Mouse (Mus musculus) embryo, embryonic 11.5 days (tissue): ENCODE data around the gene Brd1.
A peak's percentile ranks its signal among the peaks of the same experiment; 100 is the strongest.
"Not testable (repeated sequence)": the region's sequence is repeated elsewhere in the genome, so short reads cannot be mapped to it uniquely, and the experiment has no call there.

Experiments used
- DNase-seq: peaks from one replicate; pipeline ENCODE4 v3.0.0-alpha.2; 2012; ENCODE audit warnings: low read depth, low spot score

Brd1 gene

DNA sequence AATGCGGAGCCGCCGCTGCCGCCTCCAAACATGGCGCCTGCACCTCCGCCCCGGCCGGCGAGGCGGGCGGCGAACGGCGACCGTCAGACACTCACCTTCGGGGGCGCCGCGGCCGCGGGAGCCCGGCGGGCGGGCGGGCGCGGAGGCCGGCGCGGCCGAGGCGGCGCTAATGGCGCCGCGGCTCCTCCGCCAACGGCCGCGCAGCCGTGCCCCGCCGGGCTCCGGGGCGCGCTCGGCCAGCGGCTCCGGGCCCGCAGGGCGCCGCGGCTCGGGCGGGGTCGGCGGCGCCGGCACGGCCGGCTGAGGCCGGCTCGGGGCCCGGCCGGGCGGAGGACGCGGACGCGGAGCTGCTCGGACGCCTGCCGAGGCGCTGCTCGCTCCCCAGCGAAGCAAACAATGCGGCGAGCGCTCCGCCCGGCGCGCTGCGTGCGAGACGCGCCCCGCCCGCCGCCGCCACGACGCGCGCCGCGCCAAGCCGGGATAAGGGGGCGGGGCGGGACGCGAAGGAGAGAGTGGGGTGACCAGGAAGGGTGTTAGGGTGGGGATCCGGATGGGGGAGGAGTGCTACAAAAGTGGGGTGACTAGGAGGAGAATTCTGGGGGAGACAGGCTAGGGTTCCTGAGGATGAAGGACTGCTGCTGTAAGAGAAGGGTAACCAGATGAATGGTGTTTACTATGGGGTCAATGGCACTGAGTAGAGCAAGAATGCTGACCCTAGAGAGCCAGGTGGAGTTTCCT, at the start of gene Brd1:
Gene Brd1 (minus strand): TSS at position 400 of the 738 bp plus-strand sequence.
- peak; percentile 64 for DNase-seq

DNA sequence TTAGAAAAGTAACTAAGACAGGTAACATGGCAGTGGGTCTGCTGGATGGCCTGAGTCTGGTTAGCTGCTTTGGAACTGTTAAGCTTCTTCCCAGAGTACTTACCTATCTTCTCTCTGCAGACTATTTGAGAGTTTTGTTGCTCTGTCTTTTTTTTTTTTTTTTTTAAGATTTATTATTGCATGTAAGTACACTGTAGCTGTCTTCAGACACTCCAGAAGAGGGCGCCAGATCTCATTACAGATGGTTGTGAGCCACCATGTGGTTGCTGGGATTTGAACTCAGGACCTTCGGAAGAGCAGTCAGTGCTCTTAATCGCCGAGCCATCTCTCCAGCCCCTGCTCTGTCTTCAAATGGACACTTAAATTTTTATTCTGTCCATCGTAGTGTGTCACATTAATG, 40.6 kb upstream of the Brd1 start:
- not testable (repeated sequence) for DNase-seq

DNA sequence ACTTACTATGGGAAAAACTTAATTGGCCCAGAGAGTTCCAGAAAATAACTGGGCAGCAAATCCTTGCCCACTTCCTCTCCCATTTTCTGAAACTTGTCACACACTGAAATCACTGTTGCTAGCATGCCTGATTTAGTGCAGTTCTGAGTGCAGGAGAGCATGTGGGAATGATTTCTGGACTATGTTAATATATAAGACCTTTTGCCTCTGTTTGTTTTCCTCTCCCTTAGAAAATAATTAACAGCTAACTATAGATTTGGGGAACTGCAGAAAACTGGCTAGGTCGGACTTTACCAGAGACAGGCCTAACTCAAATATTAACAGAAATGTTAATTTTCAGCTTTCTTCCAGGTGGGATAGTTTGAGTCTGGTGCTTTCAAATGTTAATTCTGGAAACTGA, 34.5 kb upstream of the Brd1 start:
- DNase-seq = no peak

DNA sequence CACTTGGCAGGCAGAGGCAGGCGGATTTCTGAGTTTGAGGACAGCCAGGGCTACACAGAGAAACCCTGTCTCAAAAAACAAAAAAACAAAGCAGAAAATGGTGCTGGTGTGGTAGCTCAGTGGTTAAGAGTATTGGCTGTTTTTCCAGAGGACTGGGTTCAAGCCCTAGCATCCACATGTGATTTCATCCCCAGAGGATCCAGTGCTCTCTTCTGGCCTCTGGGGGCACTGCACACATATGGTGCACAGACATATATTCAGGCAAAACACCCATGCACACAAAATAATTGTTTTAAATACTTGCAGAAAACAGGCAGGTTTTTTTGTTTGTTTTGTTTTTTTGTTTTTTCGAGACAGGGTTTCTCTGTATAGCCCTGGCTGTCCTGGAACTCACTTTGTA, 32.1 kb upstream of the Brd1 start:
- DNase-seq = not testable (repeated sequence)

DNA sequence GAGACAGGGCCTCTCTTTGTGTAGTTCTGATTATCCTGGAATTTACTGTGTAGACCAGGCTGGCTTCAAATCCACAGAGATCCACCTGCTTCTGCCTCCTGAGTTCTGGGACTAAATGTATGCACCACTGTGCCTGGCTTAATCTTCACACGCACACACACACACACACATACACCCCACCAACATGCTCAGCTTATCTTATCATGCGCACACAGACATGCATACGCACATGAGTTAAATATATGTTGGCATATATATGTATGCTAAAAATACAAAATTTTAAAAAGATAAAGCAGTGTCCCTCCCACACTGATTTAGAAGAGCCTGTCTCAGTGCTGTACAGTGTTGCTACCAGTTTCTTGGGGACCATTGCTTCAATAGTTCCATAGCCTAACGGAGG, 27.5 kb upstream of the Brd1 start:
- DNase-seq = no peak

DNA sequence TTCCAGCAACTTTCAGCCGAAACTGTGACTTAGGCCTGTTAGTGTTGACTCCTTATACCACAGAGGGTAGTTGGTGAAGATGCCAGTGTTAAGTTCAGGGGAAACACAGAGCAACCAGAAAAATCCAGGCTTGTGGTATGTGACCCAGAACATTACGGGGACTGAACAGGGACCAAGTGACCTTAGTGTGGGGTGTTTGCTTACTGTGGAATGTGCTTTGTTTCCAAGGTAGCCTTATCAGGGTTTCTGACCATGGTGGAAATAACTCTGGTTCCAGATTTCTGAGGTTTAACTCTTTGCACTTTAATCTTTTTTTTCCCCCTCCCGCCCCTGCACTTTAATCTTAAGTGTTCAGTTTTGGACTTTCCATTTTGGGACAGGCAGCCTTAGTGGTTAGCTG, 24.0 kb upstream of the Brd1 start:
- no peak for DNase-seq

DNA sequence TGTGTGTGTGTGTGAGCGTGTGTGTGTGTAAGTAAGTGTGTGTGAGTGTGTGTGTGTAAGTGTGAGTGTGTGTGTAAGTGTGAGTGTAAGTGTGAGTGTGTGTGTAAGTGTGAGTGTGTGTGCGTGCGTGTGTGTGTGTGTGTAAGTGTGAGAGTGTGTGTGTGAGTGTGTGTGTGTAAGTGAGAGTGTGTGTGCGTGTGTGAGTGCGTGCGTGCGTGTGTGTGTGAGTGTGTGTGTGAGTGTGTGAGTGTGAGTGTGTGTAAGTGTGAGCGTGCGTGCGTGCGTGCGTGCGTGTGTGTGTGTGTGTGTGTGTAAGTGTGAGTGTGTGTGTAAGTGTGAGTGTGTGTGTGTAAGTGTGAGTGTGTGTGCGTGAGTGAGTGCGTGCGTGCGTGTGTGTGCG, 21.7 kb upstream of the Brd1 start:
- DNase-seq = no peak

DNA sequence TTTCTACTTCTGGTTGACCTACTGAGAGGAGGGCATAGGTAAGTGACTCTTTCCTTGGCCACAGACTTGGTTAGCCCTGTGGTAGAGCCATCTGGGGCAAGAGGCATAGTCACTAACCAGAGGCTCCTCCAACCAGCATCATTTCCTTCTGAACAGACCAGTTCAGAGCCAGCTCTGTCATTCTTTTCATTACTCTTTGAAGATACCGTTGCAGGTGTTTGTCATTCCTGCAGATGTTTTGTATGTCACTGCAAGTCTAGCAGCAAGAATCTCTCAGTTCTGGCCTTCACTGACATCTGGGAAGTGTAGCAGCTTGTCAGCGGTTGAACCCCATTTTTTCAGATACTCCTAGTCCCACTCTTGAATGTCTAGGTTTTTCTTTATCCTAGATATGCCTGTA, 20.9 kb upstream of the Brd1 start:
- no peak for DNase-seq

DNA sequence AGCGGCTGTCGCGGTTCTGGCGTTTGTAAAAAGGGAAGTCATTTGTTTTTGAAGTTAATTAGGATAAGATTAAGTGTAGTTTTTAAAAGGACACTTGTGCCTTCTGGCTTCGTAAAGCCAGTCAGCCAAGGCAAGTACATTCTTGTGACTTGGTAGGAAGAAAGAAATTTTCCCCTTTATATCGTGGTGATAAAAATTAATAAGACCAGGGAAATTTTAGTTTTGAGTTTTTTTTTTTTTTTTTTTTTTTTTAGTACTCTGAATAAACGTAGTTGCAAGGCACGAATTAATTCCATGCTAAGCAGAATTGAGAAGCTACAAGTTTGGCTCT, 18.3 kb upstream of the Brd1 start:
- DNase-seq = no peak

DNA sequence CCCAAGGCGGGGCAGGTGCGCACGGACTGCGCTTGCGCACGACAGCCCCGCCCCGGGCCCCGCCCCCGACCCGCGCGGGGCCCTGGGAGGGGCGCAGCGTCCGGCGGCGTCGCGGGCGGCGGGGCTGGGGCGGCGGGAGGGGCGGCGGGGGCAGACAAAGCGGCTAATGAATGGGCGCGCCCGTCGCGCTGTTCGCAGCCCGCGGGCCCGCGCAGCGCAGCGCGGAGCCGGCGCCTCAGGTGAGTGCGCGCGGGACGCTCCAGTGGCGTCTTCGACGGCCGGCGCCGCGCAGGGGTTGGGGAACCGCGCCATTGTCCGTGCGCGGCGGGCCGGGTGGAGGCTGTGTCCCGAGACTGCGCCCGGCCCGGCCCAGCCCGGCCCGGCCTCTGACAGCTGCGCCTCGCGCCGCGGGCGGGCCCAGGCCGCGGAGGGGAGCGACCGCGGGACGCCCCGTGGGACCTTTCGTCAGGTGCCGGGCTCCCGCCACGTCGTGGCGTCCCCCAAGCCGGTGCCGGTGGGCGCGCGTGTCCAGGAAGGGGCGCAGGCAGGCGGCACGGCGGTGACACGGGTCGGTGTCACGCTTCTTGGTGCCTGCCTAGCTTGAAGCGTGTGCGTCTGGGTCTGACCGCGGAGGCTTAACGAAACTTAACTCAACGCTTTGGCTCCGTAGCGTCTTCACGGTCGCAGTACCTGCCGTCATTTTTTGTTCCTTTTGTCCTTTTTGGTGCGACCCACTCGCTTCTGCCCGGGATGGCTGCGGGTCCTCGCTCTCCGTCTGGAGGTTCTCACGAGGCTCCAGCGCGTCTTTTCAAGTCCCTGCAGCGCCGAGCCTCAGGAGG, 17.8 kb upstream of the Brd1 start, which contains the start of gene Zbed4:
Gene Zbed4 (plus strand): TSS at position 97 of the 839 bp plus-strand sequence.
- peak; percentile 43 for DNase-seq

DNA sequence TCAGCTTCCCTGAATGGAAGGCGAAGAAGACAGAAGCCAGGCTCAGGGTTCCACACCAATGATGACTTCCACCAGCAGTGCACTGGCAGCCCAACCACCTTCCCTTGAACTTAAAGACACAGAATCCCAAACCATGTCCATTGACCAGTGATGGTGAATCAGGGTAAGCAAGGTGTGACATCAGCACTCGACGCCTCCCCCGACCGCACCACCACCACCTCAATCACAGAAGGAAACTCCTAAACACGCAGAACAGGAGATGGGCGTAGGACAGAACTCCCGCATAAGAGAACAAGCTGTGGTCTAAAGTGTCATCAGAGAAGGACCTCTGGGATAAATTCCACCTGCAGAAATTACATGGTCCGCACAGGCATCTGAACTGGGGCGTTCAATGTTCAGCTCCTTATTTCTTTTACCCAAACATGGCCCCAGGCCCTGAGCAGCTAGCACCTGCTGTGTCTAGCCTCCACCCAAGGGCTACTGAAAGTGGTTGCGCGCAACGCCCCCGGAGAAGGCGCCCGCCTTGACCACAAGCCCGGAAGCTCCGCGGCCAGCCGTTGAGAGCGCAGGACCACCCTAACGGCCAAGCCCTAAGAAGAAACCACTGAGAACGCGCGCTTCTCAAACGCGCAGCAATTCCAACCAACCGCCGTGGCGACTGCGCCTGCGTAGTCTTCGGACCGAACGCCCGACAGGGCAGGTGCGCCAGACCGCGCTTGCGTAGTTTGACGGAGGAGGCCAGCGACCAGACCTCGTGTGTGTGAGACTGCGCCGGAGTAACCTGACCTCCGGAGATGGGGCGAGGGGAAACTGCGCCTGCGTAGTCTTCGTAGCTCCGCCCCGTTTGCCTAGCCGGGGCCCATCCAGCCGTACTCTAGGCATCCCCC, 16.9 kb upstream of the Brd1 start:
- DNase-seq = peak; percentile 99

DNA sequence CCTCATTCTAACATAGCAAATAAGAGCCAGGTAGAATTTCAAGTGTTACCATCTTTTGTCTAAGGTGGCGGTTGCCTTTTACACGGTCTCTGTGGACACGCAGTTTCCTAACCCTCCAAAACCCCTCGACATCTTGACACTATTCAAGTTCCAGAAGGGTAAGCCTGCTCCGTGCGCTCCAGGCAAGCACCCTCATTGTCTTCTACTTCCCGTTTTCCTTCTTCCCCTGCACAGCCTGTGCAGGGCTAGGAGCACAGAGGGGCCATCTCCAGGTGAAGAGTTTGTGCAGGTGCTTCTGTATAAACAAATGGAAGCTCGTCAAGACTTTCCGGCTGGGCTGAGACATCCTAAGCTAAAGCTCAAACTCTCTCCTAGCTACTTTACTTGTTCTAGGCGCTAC, 16.0 kb upstream of the Brd1 start:
- no peak for DNase-seq

DNA sequence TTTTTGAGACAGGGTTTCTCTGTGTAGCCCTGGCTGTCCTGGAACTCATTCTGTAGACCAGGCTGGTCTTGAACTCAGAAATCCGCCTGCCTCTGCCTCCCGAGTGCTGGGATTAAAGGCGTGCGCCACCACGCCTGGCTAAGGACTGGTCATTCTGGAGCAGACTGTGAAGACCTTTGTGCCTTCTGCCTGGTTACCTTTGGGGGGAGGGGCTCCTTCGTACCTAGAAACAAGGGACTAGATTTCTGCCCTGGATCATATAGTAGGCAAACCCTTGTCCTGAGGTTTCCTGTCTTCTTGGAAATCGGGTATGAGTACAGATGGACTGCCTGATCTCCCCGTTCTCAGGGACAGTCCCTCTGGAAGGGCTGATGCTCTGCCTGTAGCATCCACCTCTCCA, 15.6 kb upstream of the Brd1 start:
- not testable (repeated sequence) for DNase-seq

DNA sequence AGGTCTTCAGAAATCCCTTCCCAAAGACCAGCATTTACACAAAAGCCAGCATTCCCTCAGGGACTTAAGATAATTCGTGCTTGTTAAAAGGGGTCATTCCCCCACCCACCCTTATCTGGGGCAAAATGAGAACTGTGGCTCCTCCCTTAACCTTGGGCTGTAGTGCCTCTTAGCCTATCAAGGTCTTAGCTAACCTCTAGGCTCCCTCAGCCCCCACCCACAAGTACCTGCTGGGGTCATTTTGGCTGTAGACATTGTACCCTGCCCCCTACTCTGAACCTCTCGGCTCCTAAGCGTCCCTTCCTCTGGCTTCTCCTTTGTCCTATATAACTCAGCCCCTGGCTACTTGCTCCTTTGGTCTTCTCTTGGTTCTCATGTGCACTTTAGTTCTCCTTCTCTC, 11.9 kb upstream of the Brd1 start:
- DNase-seq = no peak

DNA sequence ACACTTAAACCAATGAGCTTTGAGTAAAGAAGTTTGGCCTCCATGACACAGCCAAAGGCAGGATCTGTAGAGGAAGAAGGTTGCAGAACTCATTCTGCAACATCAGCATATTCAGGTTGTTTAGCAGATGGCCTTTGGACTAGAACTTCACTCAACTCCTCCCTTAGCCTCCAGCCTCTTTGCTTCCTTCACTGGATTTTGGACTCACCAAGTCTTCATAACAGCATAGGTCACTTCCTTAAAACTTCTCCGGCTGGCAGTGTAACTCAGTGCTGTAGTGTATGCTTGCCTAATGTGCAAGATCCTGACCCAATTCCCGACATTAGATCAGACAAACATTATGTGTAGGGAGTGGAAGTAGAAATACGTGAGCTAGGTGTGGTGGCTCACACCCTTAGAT, 11.3 kb upstream of the Brd1 start:
- no peak for DNase-seq

DNA sequence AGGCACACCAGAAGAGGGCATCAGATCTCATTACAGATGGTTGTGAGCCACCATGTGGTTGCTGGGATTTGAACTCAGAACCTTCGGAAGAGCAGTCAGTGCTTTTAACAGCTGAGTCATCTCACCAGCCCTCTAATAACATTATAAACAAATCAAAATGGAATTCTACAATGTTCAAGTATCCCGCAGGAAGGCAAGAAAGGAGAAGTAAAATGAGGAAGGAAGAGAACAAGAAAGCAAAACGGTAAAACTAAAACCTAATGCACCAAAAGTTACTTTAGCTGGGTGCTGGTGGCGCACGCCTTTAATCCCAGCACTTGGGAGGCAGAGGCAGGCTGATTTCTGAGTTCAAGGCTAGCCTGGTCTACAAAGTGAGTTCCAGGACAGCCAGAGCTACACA, 9.3 kb upstream of the Brd1 start:
- not testable (repeated sequence) for DNase-seq

DNA sequence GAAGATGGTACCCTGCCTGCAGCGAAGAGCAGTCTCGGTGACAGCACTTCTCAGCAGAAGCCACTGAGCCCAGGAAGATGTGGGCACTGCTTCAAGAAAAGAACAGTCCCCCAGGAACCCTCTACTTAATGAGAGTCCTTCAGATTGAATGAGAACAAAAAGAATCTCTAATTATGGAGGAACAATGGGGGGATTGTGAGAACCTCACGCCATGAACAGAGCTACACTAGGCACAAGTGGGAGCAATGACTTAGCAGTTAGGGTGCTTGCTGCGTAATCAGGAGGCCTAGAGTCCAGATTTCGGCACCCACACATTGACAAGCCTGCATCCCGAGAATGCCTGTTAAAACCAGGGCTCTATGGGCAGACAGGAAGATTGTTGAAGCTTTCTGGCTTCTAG, 7.3 kb upstream of the Brd1 start:
- DNase-seq = no peak

DNA sequence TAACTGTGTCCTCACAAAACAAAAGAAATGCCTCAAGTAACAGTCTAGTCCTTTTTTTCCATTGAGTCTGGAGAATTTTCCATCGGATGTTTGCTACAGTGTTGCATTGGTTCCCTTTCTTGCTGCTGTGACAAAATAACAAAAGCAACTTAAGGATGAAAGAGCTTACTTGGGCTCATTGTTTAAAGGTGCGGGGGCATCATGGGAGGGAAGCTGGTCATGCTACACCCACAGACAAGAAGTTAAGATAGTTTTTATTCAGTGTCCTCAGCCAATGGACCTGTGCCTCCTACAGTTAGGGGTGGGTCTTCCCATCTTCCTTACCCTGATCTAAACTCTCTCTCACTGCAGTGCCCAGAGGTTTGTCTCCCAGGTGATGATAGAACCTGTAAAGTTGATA, 4.4 kb upstream of the Brd1 start:
- no peak for DNase-seq

DNA sequence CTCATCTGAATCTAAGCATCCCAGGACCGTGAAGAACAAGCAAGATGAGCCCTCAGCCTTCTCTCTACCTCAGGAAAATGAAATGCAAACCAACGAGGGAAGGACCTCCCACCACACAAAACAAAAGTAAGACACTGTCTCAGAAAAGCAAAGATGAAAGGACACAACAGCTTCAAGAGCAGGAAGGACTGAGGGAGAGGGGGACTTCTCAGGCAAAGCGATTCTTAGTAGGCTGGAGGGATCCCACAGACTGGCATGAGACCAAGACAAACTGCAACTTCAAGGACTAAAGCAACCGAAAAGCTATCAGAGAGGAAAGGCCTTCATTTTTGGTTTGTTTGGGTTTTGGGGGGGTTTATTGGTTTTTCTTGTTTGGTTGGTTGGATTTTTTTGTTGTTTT, 2.1 kb upstream of the Brd1 start:
- DNase-seq = no peak

DNA sequence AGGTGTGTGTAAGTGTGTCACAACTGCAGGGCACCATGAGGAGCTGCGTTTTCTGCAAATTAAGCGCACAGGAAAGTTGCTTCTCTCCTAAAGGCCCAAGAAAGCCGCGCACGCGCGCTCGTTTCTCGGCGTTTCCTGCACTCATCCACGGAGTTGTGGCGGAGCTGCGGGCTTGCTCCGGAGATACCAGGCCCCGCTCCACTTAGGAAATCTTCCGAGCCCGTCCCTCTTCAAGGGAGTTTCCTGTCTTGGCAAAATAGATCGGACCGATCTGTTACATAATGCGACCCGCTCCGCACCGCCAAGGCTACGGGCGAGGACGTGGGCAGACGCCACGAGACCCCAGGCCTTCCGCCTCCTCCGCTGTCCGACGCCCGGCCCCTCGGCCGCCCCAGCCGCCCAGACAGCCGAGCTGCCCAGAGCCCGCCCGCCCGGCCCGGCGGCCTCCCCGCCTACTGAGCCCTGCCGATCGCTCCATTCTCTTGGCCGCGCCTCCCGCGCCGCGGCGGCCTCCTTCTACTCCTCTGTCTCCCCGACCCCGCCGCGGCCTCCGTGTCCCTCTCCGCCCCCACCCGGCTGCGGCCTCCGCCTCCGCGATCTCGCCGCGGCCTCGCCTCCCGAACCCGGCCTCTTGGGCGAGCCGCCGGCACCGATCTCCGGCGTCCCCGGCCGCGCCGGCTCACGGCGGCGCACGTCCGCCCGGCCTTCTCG, 837 bp downstream of the Brd1 start:
- DNase-seq = no peak

DNA sequence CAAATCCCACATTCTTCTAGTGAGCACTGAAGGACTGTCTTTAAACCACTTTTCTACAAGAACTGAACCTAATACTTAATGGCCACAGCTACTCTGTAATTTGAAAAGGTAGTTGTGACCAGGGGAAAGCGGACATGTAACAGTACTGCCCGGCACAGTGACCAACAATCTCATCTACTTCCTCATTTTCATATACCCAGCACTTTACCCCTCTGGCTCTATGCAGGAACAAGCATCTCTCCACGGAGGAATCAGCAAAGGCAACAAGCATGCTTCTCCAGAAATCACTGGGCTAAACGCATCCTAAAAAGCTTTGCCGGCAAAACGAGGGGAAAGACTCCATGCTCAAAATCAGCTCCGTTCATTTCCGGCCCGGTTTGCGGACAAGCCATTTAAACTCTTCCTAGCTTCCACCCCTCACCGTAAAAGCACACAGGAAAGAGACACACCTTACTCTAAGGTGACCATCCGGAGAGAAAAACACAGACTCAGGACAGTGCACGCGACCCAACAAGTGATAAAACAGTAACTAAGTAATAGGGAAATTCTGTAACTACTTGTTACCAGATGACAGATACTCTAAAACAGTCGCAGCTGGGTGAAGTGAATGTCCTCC, 1.5 kb downstream of the Brd1 start:
- DNase-seq = no peak
